In the genomic region with DNA sequence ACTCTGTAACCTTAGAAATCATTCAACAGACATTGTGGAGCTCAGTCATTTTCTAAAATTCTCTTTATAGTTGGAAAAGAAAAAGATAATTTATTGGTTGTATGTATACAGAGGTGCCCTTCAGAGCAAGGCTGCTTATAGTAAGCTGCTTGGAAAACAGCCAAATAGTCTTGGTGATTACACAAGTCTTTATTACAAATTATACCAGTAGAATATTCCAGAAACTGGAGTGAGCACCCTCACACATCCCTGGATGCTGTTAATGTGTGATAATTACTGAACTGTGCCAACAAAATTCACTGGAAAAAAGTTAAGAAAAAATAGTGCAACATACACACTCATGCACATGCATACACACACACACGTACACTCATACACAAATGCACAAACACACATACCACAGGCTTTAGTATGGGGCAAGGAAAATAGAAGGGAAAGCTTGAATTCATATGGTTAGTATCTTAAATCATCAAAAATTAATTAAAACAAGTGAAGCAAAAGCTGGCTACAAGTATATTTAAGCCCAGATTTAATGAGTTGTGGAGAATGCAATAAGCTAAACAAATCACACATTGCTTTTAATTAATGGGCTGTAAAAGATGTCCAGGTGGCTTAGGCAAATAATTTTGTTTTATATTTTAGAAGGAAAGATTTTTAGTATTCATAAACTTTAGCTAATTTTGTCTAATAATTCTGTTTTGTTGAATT, we compare ENCODE assay signal across 19 mouse cellular contexts.
"Had no signal": no experiment of that assay in that cellular context is flagged by ENCODE, and none has a peak within 500 bp of the region (broad histone marks: within the 10 kb centered on the region; RNA-seq: fewer than 3 reads in every experiment).

No protein-coding gene starts in this region.

- H3K4me2 ChIP-seq: liver, embryonic 13.5 days; midbrain, embryonic 13.5 days; neural tube, embryonic 12.5 days; neural tube, embryonic 15.5 days had no signal

- DNase-seq: kidney, adult 9 months; layer of hippocampus, postnatal 36 days; liver, embryonic 13.5 days; lung, adult 2 months; right cerebral cortex, adult 18-20 months; right cerebral cortex, postnatal 14 days; right cerebral cortex, postnatal 4 days; thymus, adult 2 months; thymus, postnatal 14 days; thymus, postnatal 4 days had no signal

- H3K4me1 ChIP-seq: liver, embryonic 13.5 days; megakaryocyte, embryonic 14.5 days; midbrain, embryonic 10.5 days; midbrain, embryonic 13.5 days; neural tube, embryonic 12.5 days; neural tube, embryonic 15.5 days had no signal

- H3K9ac ChIP-seq: liver, embryonic 13.5 days; midbrain, embryonic 13.5 days; neural tube, embryonic 12.5 days; neural tube, embryonic 15.5 days had no signal

- H3K36me3 ChIP-seq: liver, embryonic 13.5 days; midbrain, embryonic 10.5 days; midbrain, embryonic 13.5 days; neural tube, embryonic 12.5 days; neural tube, embryonic 15.5 days had no signal

- H3K27ac ChIP-seq: kidney, postnatal 0 days; left cerebral cortex, adult 2 months; liver, embryonic 13.5 days; midbrain, embryonic 10.5 days; midbrain, embryonic 13.5 days; neural tube, embryonic 12.5 days; neural tube, embryonic 15.5 days; stomach, postnatal 0 days had no signal

- H3K4me3 ChIP-seq: left cerebral cortex, adult 2 months; liver, embryonic 13.5 days; megakaryocyte, embryonic 14.5 days; midbrain, embryonic 10.5 days; midbrain, embryonic 13.5 days; neural tube, embryonic 12.5 days; neural tube, embryonic 15.5 days had no signal

- H3K27me3 ChIP-seq: liver, embryonic 13.5 days; megakaryocyte, embryonic 14.5 days; midbrain, embryonic 13.5 days; neural tube, embryonic 12.5 days; neural tube, embryonic 15.5 days had no signal

- ATAC-seq: lung, postnatal 0 days; midbrain, embryonic 13.5 days had no signal

- H3K9me3 ChIP-seq: liver, embryonic 13.5 days; megakaryocyte, embryonic 14.5 days; midbrain, embryonic 10.5 days; midbrain, embryonic 13.5 days; neural tube, embryonic 12.5 days; neural tube, embryonic 15.5 days had no signal
